Mouse (Mus musculus) adrenal gland, adult 18-20 months (tissue): Measurements from ENCODE around the gene Btbd35f1. TPM values are rescaled to one million over a fixed set of nuclear protein-coding genes. Genes with fewer than 3 reads are reported as not detected.
"Not testable (repeated sequence)": the region's sequence is repeated elsewhere in the genome, so short reads cannot be mapped to it uniquely, and the experiment has no call there.

ENCODE experiments used
- DNase-seq, 2 experiments: peaks; one replicate each; pipeline ENCODE4 v3.0.0; 2021 to 2022; ENCODE audit warnings: low spot score in 2 of 2
- long read RNA-seq, 2 experiments: library from polyadenylated mRNA; stranded (forward); transcript quantifications; one replicate each; pipeline ENCODE4 v2.0.0; 2021
- total RNA-seq, 2 experiments: library from RNA; stranded (reverse); gene quantifications; 1 replicate in 1 of 2; 2 replicates in 1 of 2; pipeline ENCODE4 v1.2.3; 2021

Gene Btbd35f1
- total RNA-seq: not detected
- long read RNA-seq, experiment 1: 0 reads
- long read RNA-seq, experiment 2: 0 reads

DNA sequence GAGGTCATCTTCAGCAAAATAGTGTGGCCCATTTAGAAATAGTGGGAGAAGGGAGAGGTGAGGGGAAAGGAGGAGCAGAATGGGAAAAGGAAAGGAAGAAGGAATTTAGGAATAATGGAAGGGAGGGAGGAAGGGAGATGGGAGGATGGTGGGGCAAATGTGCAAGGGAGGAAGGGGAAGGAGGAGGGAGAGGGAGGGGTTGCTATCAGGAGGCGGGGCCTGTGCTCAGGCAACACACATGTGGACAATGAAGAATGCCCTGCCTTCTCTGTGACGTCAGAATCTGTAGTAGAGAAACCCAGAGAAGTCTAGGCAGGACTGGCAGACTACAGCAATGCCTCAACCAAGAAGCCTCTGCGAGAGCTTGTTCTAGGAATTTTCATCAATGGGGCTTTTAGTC is at the start of gene Btbd35f1:
Gene Btbd35f1, plus strand, starts transcription at position 301 of the 400 bp plus-strand sequence.
- DNase-seq: not testable (repeated sequence)

DNA sequence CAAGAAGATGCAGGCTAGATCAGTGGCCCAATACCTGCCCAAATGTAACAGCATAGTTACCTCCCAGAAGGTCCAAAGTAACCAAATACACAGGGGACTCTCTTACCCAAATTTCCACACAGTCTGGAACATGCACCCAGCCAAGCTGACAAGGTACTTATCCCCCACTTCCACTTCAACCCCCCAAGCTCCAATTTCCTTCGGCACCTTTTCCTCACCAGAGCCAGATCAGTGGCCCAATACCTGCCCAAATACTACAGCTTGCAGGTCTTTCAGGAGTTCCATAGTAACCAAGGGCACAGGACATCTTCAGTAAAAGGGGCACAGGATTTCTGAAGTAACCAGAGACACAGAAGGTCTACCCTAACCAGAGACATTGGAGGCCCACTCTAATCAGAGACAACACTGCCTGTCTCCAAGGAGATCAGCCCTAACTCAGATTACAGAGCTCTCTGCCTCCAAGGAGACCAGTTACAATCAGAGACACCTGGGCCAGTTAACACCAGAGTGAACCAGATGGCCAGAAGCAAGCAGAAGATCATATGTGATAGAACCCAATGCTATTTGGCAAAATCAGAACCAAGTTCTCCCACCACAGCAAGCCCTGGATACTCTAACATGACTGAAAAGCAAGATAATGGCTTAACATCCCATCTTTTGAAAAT is 31.2 kb downstream of the Btbd35f1 start:
- DNase-seq: not testable (repeated sequence)

DNA sequence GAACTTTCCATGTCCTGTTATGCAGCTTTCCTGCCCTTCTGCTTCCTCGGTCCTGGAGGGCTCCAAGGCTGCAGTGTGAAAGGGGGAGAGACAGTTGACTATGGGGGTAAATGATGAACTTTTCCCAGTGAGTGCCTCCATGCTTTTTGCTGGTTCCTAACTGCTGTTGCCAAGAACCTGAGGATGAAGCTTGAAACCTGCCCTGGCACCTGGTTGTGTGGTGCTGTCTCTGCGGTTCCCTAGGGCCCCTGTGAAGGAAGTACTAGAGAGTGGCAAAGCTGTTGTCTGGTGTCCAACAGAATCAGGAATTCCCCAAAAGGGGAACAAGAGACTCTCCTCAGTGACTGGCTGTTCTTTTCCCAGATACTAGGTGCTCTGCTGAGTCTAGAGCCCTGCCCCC is 41.2 kb downstream of the Btbd35f1 start:
- not testable (repeated sequence) for DNase-seq

DNA sequence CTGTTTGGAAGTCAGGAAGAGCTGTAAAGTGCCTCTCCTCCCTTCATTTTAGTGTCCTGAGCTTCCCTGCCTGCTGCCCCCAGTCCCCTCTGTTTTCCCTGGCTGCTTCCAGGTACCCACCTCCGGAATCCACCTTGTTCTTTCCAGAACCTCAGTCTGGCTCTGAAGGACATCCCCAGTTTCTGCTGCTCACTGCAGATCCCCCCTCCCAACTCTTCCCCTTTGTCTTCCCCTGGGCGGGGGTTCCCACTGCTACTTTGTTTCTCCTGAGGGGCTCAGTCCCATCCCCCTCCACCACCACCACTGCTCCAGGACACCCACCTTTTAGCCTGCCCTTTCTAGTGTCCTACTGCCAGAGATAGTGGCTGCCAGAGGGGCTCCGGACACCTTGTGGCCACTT is 41.6 kb downstream of the Btbd35f1 start:
- not testable (repeated sequence) for DNase-seq

Other genes with a start within 250 kb of the Btbd35f1 start
- not detected for gene Gm5926, start 90.7 kb downstream of the Btbd35f1 start, total RNA-seq
- not detected for gene Btbd35f21, start 166.1 kb downstream of the Btbd35f1 start, total RNA-seq